Mouse (Mus musculus) liver, embryonic 12.5 days (tissue): ENCODE results near the gene Gm27027. TPM values are rescaled to one million over a fixed set of nuclear protein-coding genes. Genes with fewer than 3 reads are reported as not detected.

ENCODE experiments used
- ATAC-seq: fragments of 200-750 bp; cut with Nextera tagmentation; 2 replicates; pipeline ENCODE4 v1.8.0; 2017; ENCODE audit warnings: moderate number of reproducible peaks, mild to moderate bottlenecking, moderate library complexity
- H3K27ac ChIP-seq: fragments of 300-500 bp; sonication (generic); 2 replicates; pipeline ENCODE4 v1.5.1; 2016; ENCODE audit warnings: mild to moderate bottlenecking
- H3K27me3 ChIP-seq: fragments of 300-500 bp; sonication (generic); replicated peaks from 2 replicates; pipeline ENCODE4 v1.6.1; 2016; ENCODE audit warnings: mild to moderate bottlenecking, moderate library complexity
- H3K36me3 ChIP-seq: fragments of 300-500 bp; sonication (generic); 2 replicates; pipeline ENCODE4 v1.6.1; 2016; ENCODE audit warnings: mild to moderate bottlenecking, moderate library complexity
- H3K4me1 ChIP-seq: fragments of 300-500 bp; sonication (generic); 2 replicates; pipeline ENCODE4 v1.6.1; 2016
- H3K4me2 ChIP-seq: fragments of 300-500 bp; sonication (generic); 2 replicates; pipeline ENCODE4 v1.6.1; 2016; ENCODE audit warnings: mild to moderate bottlenecking, moderate library complexity
- H3K4me3 ChIP-seq: fragments of 300-500 bp; sonication (generic); 2 replicates; pipeline ENCODE4 v1.5.1; 2016; ENCODE audit warnings: mild to moderate bottlenecking, moderate library complexity
- H3K9ac ChIP-seq: fragments of 300-500 bp; sonication (generic); 2 replicates; pipeline ENCODE4 v1.6.1; 2016; ENCODE audit warnings: mild to moderate bottlenecking, moderate library complexity
- H3K9me3 ChIP-seq: fragments of 300-500 bp; sonication (generic); replicated peaks from 2 replicates; pipeline ENCODE4 v1.6.1; 2016; ENCODE audit warnings: mild to moderate bottlenecking, moderate library complexity
- WGBS: fragments of 180-500 bp; shearing (Covaris S2); methylation state at CpG from one replicate; pipeline ENCODE4 v1.1.7; 2016; ENCODE audit not compliant: insufficient replicate concordance; 5-methylcytosine and 5-hydroxymethylcytosine counted together
- polyA plus RNA-seq: library from polyadenylated mRNA; unstranded; fragments of >200 nt; fragmentation: Nextera tagmentation; extraction: Ambion mirVana; gene quantifications from 2 replicates; pipeline ENCODE4 v1.2.1, GENCODE M21; 2016

Gene Gm27027
- polyA plus RNA-seq, result not detected in 2 replicates

GRCm38 (mm10) chr2:93996254-93996653 lies at the start of gene Gm27027:
Gene Gm27027, minus strand, starts transcription at chr2:93996354.
- no peak within 1 kb of the TSS for H3K4me2 ChIP-seq
- no peaks in the 10 kb centered on the region for H3K9me3 ChIP-seq
- no peak for ATAC-seq
- H3K36me3 ChIP-seq, result peaks cover 96% of the 10 kb centered on the region
- WGBS, result 87% methylated on average over 6 of the region's 6 CpGs
- H3K9ac ChIP-seq, result no peak within 1 kb of the TSS
- H3K4me1 ChIP-seq, result no peaks in the 10 kb centered on the region
- H3K27ac ChIP-seq, result no peak within 1 kb of the TSS
- H3K27me3 ChIP-seq, result no peaks in the 10 kb centered on the region
- H3K4me3 ChIP-seq, result no peak within 1 kb of the TSS

GRCm38 (mm10) chr2:94045411-94046090 lies 49.4 kb upstream of the Gm27027 start:
- WGBS, result 72% methylated on average over 6 of the region's 6 CpGs
- Histone ChIP-seq H3K27ac (no peak overlapping the region), H3K4me3 (no peak overlapping the region), H3K36me3 (peaks cover 15% of the 10 kb centered on the region), H3K9ac (no peak overlapping the region), H3K4me2 (no peak overlapping the region), H3K27me3 (no peaks in the 10 kb centered on the region), H3K9me3 (no peaks in the 10 kb centered on the region), H3K4me1 (no peaks in the 10 kb centered on the region)
- ATAC-seq, result no peak

- H3K9me3 ChIP-seq, result no peaks in the 10 kb centered on the region
- WGBS, result 82% methylated on average over 2 of the region's 2 CpGs
- ATAC-seq, result no peak
- no peak overlapping the region for H3K4me3 ChIP-seq
- no peaks in the 10 kb centered on the region for H3K4me1 ChIP-seq
- no peak overlapping the region for H3K9ac ChIP-seq
- no peak overlapping the region for H3K27ac ChIP-seq
- no peak overlapping the region for H3K4me2 ChIP-seq
- peaks cover 20% of the 10 kb centered on the region for H3K36me3 ChIP-seq
- H3K27me3 ChIP-seq, result no peaks in the 10 kb centered on the region
These were observed 48.0 kb upstream of the Gm27027 start for GRCm38 (mm10) chr2:94044174-94044573.

- Histone ChIP-seq H3K27me3 (no peaks in the 10 kb centered on the region), H3K9ac (no peak overlapping the region), H3K4me2 (no peak overlapping the region), H3K9me3 (no peaks in the 10 kb centered on the region), H3K4me3 (no peak overlapping the region), H3K4me1 (no peaks in the 10 kb centered on the region), H3K36me3 (peaks cover 20% of the 10 kb centered on the region), H3K27ac (no peak overlapping the region)
- no peak for ATAC-seq
- 79% methylated on average over 5 of the region's 5 CpGs for WGBS
These were observed 47.5 kb upstream of the Gm27027 start for GRCm38 (mm10) chr2:94043662-94044061.

- H3K4me1 ChIP-seq, result no peaks in the 10 kb centered on the region
- H3K4me3 ChIP-seq, result no peak overlapping the region
- H3K4me2 ChIP-seq, result no peak overlapping the region
- H3K9me3 ChIP-seq, result no peaks in the 10 kb centered on the region
- H3K36me3 ChIP-seq, result peaks cover 20% of the 10 kb centered on the region
- ATAC-seq, result no peak
- H3K27ac ChIP-seq, result no peak overlapping the region
- H3K27me3 ChIP-seq, result no peaks in the 10 kb centered on the region
- no peak overlapping the region for H3K9ac ChIP-seq
- 80% methylated on average over 3 of the region's 3 CpGs for WGBS
These were observed 46.3 kb upstream of the Gm27027 start for GRCm38 (mm10) chr2:94042461-94042860.

DNA sequence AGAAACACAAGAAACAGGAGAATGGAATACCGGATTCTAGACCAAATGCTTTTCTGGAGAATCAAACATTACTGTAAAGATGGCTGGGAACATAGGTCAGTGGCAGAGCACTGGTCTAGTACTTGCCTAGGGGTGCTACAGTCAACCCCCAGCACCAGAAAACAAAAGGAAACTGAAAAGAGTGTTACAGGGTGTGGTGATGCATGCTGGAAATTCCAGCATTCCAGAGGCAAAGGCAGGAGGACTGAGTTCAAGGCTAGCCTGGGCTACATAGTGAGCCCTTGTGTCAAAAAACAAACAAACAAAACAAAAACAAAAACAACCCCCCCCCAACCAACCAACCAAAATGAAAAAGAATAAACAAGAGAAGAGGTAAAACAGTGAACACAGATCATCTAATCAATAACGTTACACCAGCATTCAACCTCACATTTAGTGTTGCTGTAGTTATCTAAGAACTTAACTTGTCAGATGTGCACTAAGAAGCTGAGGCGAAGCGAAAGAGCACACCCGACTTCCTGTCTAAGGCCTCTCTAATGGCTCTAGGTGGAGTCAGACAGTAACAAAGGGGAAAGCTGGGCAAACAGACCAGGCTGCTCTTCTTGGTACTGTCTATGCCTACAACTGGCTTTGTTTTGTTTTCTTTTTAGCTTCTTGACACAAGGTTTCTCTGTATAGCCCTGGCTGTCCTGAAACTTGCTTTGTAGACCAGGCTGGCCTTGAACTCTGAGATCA lies 44.4 kb upstream of the Gm27027 start:
- no peak overlapping the region for H3K9ac ChIP-seq
- ATAC-seq, result no peak
- no peak overlapping the region for H3K4me3 ChIP-seq
- peaks cover 20% of the 10 kb centered on the region for H3K36me3 ChIP-seq
- H3K4me2 ChIP-seq, result no peak overlapping the region
- H3K4me1 ChIP-seq, result no peaks in the 10 kb centered on the region
- no peak overlapping the region for H3K27ac ChIP-seq
- H3K27me3 ChIP-seq, result no peaks in the 10 kb centered on the region
- no peaks in the 10 kb centered on the region for H3K9me3 ChIP-seq
- WGBS, result 72% methylated on average over 5 of the region's 5 CpGs

- H3K4me1 ChIP-seq, result no peaks in the 10 kb centered on the region
- H3K4me3 ChIP-seq, result no peak overlapping the region
- no peaks in the 10 kb centered on the region for H3K9me3 ChIP-seq
- WGBS, result 69% methylated on average over 9 of the region's 9 CpGs
- H3K9ac ChIP-seq, result no peak overlapping the region
- no peak overlapping the region for H3K4me2 ChIP-seq
- ATAC-seq, result no peak
- H3K27ac ChIP-seq, result no peak overlapping the region
- no peaks in the 10 kb centered on the region for H3K27me3 ChIP-seq
- peaks cover 28% of the 10 kb centered on the region for H3K36me3 ChIP-seq
These were observed 39.5 kb upstream of the Gm27027 start for GRCm38 (mm10) chr2:94035428-94036331.

- Histone ChIP-seq H3K4me2 (no peak overlapping the region), H3K27me3 (no peaks in the 10 kb centered on the region), H3K9ac (no peak overlapping the region), H3K27ac (no peak overlapping the region), H3K4me3 (no peak overlapping the region), H3K9me3 (no peaks in the 10 kb centered on the region), H3K4me1 (no peaks in the 10 kb centered on the region), H3K36me3 (peaks cover 22% of the 10 kb centered on the region)
- no peak for ATAC-seq
These were observed 34.4 kb upstream of the Gm27027 start for GRCm38 (mm10) chr2:94030602-94031001.

DNA sequence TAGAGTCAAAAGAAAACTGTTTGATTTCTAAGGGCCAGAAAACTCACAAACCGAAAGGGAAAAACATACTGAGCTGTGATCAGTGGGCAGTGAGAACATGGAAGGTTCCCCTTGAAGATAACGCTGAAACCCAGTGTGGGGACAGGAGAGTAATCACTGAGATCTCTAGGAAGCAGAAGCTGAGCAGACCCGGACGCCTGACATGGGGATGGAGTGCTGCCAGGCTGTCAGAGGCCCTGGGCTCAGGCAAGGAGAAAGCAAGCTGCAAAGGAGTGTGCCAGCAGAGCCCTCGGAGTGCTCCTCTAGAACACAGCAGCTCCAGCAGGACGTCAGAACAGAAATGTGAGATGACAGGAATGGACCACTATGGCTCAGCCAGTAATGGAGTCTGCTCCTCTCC lies 28.5 kb upstream of the Gm27027 start:
- WGBS, result 27% methylated on average over 6 of the region's 6 CpGs
- Histone ChIP-seq H3K4me1 (no peaks in the 10 kb centered on the region), H3K27me3 (peaks cover 4% of the 10 kb centered on the region; the same call in 1 of the 2 replicates), H3K4me3 (no peak overlapping the region), H3K27ac (no peak overlapping the region), H3K36me3 (no peaks in the 10 kb centered on the region), H3K4me2 (no peak overlapping the region), H3K9me3 (no peaks in the 10 kb centered on the region), H3K9ac (no peak overlapping the region)
- ATAC-seq, result no peak

DNA sequence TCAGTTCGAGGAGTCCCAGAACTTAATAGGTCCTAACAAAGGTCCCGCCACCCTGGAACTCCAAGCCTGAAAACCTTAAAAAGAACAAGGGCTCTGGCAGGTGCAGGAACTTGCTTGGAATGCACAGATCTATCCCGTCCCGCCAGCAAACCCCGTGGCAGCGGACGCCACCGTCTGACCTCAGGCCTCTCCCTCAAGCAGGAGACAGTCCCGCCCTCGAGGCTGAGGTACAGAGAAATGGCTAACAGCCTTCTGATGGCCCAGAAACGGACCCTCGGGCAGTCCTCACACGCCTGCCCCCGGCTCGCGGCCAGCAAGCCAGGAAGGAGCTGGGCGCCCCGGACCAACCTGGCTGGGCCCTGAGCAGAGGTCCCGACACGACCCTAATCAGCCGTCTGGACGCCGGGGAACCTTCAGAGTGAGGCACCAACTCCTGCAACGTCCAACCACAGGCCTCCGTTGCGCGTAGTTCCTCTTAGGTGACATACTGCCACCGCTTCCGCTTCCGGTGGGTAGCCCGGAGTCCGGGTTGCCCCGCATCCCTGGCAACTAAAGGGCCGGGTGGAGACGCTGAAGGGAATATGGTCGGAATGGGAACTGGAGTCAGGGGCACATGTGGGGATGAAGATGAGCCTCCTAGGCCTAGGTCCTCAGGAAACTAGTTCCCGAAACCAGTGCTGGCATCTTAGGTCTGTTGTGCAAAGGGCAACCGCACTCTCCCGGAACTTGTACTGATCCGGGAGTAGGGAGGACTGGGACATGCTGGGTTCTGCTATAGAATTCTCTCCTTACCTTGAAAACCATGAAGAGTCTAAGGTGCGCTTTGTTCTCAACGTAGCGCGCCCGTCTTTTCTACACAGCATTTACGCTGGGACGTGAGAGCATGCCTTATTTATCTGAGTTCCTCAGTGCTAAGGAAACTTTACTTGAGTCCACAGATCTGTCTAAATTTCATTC lies 14.5 kb upstream of the Gm27027 start, which contains the start of gene Alkbh3:
Alkbh3 (minus strand) TSS at position 473 of the 957 bp plus-strand sequence.
- Histone ChIP-seq H3K27me3 (no peaks in the 10 kb centered on the region; the same call in 1 of the 2 replicates), H3K36me3 (peaks cover 29% of the 10 kb centered on the region), H3K4me2 (peak within 1 kb of the TSS; percentile 82), H3K9me3 (no peaks in the 10 kb centered on the region), H3K27ac (peak within 1 kb of the TSS; percentile 59), H3K4me3 (peak within 1 kb of the TSS; percentile 76), H3K9ac (peak within 1 kb of the TSS; percentile 75), H3K4me1 (peaks cover 10% of the 10 kb centered on the region)
- WGBS, result 5% methylated on average over 47 of the region's 47 CpGs
- ATAC-seq, result peak; percentile 98

DNA sequence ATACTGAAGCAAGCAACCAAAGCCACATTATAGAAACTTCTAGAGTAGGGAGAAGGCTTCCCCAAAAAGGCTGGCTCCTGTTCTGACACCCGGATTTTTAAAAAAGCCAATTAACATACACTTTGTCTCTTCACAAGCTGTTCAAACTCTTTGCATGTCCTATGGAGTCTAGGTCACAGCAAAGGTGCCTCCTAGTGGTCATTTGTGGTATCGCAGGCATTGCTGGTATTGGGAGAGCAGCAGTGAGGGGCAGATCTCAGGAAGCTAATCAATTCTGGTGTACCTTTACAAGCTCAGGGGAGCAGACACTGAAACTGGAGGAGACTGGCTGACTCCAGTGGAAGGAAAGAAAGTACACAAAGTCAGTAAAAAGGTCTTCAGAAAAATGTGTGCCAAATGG lies 6.2 kb upstream of the Gm27027 start:
- Histone ChIP-seq H3K36me3 (peaks cover 93% of the 10 kb centered on the region), H3K9me3 (no peaks in the 10 kb centered on the region), H3K4me1 (no peaks in the 10 kb centered on the region), H3K9ac (no peak overlapping the region), H3K4me2 (no peak overlapping the region), H3K27me3 (no peaks in the 10 kb centered on the region), H3K27ac (no peak overlapping the region), H3K4me3 (no peak overlapping the region)
- WGBS, result 5% methylated on average over 2 of the region's 2 CpGs
- no peak for ATAC-seq
